Mouse (Mus musculus) intestine, postnatal 0 days (tissue): ENCODE results near the gene Sarnp. TPM values are rescaled to one million over a fixed set of nuclear protein-coding genes. Genes with fewer than 3 reads are reported as not detected.
A peak's percentile ranks its signal among the peaks of the same experiment; 100 is the strongest.

ENCODE experiments used
- ATAC-seq: fragments of 200-750 bp; cut with Nextera tagmentation; 2 replicates; pipeline ENCODE4 v1.8.0; 2017; ENCODE audit warnings: mild to moderate bottlenecking, moderate TSS enrichment, moderate library complexity
- H3K27ac ChIP-seq: fragments of 300-500 bp; sonication (generic); 2 replicates; pipeline ENCODE4 v1.5.1; 2014; ENCODE audit warnings: mild to moderate bottlenecking, low read depth, low read length, moderate library complexity
- H3K27me3 ChIP-seq: fragments of 300-500 bp; sonication (generic); replicated peaks from 2 replicates; pipeline ENCODE4 v1.6.1; 2014; ENCODE audit warnings: low read length, mixed read lengths; ENCODE audit not compliant: control insufficient read depth, insufficient read depth
- H3K36me3 ChIP-seq: fragments of 300-500 bp; sonication (generic); 2 replicates; pipeline ENCODE4 v1.6.1; 2014; ENCODE audit warnings: mild to moderate bottlenecking, moderate library complexity; ENCODE audit not compliant: control insufficient read depth, insufficient read depth
- H3K4me1 ChIP-seq: fragments of 300-500 bp; sonication (generic); replicated peaks from 2 replicates; pipeline ENCODE4 v1.6.1; 2014; ENCODE audit warnings: antibody characterized with exemption, low read length, mixed read lengths; ENCODE audit not compliant: control insufficient read depth, insufficient read depth
- H3K4me2 ChIP-seq: fragments of 300-500 bp; sonication (generic); replicated peaks from 2 replicates; pipeline ENCODE4 v1.6.1; 2014; ENCODE audit warnings: low read depth, mild to moderate bottlenecking, moderate library complexity
- H3K4me3 ChIP-seq: fragments of 300-500 bp; sonication (generic); 2 replicates; pipeline ENCODE4 v1.5.1; 2014; ENCODE audit warnings: low read depth, low read length
- H3K9ac ChIP-seq: fragments of 300-500 bp; sonication (generic); 2 replicates; pipeline ENCODE4 v1.6.1; 2014; ENCODE audit warnings: mild to moderate bottlenecking, low read depth, low read length
- H3K9me3 ChIP-seq: fragments of 300-500 bp; sonication (generic); 2 replicates; pipeline ENCODE4 v1.6.1; 2016; ENCODE audit warnings: mixed run types; ENCODE audit not compliant: control insufficient read depth
- CTCF ChIP-seq: sonication (generic); IDR thresholded peaks from 2 replicates; pipeline ENCODE4 v1.5.1; 2016; ENCODE audit warnings: low read depth, mild to moderate bottlenecking, control low read depth, antibody characterized with exemption, moderate library complexity
- WGBS: fragments of 180-500 bp; shearing (Covaris S2); extraction: QIAGEN DNeasy Blood & Tissue Kit; methylation state at CpG from one replicate; pipeline ENCODE4 v1.1.7; 2014; 5-methylcytosine and 5-hydroxymethylcytosine counted together
- polyA plus RNA-seq: library from polyadenylated mRNA; unstranded; fragments of >200 nt; fragmentation: Nextera tagmentation; extraction: Ambion mirVana; gene quantifications from 2 replicates; pipeline ENCODE4 v1.2.1, GENCODE M21; 2015

The Sarnp gene
- 90.3 and 92.1 TPM in 2 replicates for polyA plus RNA-seq

GRCm38 (mm10) chr10:128817033-128817432, at the start of gene Sarnp:
Gene Sarnp, plus strand, starts transcription at chr10:128817333.
- no peak within 1 kb of the TSS for H3K4me3 ChIP-seq
- H3K36me3 ChIP-seq = peaks cover 46% of the 10 kb centered on the region
- no peaks in the 10 kb centered on the region for H3K9me3 ChIP-seq
- ATAC-seq = no peak
- H3K4me1 ChIP-seq = peaks cover 6% of the 10 kb centered on the region; the same call in 1 of the 2 replicates
- no peak within 1 kb of the TSS for H3K9ac ChIP-seq
- no peaks in the 10 kb centered on the region for H3K27me3 ChIP-seq
- TF ChIP-seq CTCF = no peak
- H3K4me2 ChIP-seq = no peak within 1 kb of the TSS
- 92% methylated on average over 13 of the region's 13 CpGs for WGBS
- no peak within 1 kb of the TSS; the same call in 1 of the 2 replicates for H3K27ac ChIP-seq

GRCm38 (mm10) chr10:128772895-128773294, 44.2 kb upstream of the Sarnp start:
- H3K27ac ChIP-seq = no peak overlapping the region
- no peaks in the 10 kb centered on the region for H3K27me3 ChIP-seq
- no peak overlapping the region for H3K4me3 ChIP-seq
- no peaks in the 10 kb centered on the region for H3K4me1 ChIP-seq
- H3K4me2 ChIP-seq = no peak overlapping the region
- peaks cover 3% of the 10 kb centered on the region; the same call in 1 of the 2 replicates for H3K36me3 ChIP-seq
- no peak overlapping the region for H3K9ac ChIP-seq
- ATAC-seq = no peak
- H3K9me3 ChIP-seq = no peaks in the 10 kb centered on the region
- 78% methylated on average over 2 of the region's 2 CpGs for WGBS
- peak; percentile 56 for TF ChIP-seq CTCF

- no peaks in the 10 kb centered on the region for H3K4me1 ChIP-seq
- H3K9me3 ChIP-seq = no peaks in the 10 kb centered on the region
- H3K4me3 ChIP-seq = no peak overlapping the region
- WGBS = 28% methylated on average over 5 of the region's 5 CpGs
- no peak overlapping the region for H3K4me2 ChIP-seq
- no peaks in the 10 kb centered on the region for H3K27me3 ChIP-seq
- no peaks in the 10 kb centered on the region for H3K36me3 ChIP-seq
- no peak overlapping the region for H3K27ac ChIP-seq
- peak; percentile 58 for TF ChIP-seq CTCF
- no peak for ATAC-seq
- no peak overlapping the region for H3K9ac ChIP-seq
These were observed 43.4 kb upstream of the Sarnp start for GRCm38 (mm10) chr10:128773685-128774084.

GRCm38 (mm10) chr10:128778441-128778840, 38.7 kb upstream of the Sarnp start:
- Histone ChIP-seq H3K4me1 (no peaks in the 10 kb centered on the region), H3K4me2 (no peak overlapping the region), H3K36me3 (no peaks in the 10 kb centered on the region), H3K27me3 (no peaks in the 10 kb centered on the region), H3K27ac (peak overlapping the region; percentile 72; the same call in 1 of the 2 replicates), H3K9me3 (no peaks in the 10 kb centered on the region), H3K9ac (no peak overlapping the region), H3K4me3 (no peak overlapping the region)
- TF ChIP-seq CTCF = no peak
- ATAC-seq = no peak
- 93% methylated on average over 2 of the region's 2 CpGs for WGBS

GRCm38 (mm10) chr10:128779011-128779795, 37.9 kb upstream of the Sarnp start:
- Histone ChIP-seq H3K36me3 (no peaks in the 10 kb centered on the region), H3K4me1 (no peaks in the 10 kb centered on the region), H3K27ac (peak overlapping the region; percentile 72; the same call in 1 of the 2 replicates), H3K4me2 (0 out of 2 replicates have a peak overlapping the region, but pooled peaks have one; percentile 11), H3K27me3 (no peaks in the 10 kb centered on the region), H3K9me3 (no peaks in the 10 kb centered on the region), H3K9ac (no peak overlapping the region), H3K4me3 (no peak overlapping the region)
- TF ChIP-seq CTCF = no peak
- 24% methylated on average over 8 of the region's 8 CpGs for WGBS
- ATAC-seq = peak; percentile 87

GRCm38 (mm10) chr10:128780200-128780599, 36.9 kb upstream of the Sarnp start:
- Histone ChIP-seq H3K4me1 (no peaks in the 10 kb centered on the region), H3K27me3 (no peaks in the 10 kb centered on the region), H3K27ac (no peak overlapping the region), H3K36me3 (no peaks in the 10 kb centered on the region), H3K9me3 (no peaks in the 10 kb centered on the region), H3K4me2 (no peak overlapping the region), H3K9ac (no peak overlapping the region), H3K4me3 (no peak overlapping the region)
- TF ChIP-seq CTCF = no peak
- WGBS = 92% methylated on average over 1 of the region's 1 CpGs
- ATAC-seq = no peak
